Mouse (Mus musculus): ENCODE results near the gene Syt8. TPM values are rescaled to one million over a fixed set of nuclear protein-coding genes. Genes with fewer than 3 reads are reported as not detected.

Syt8 gene
- total RNA-seq, 2 experiments from 2014 or later: not detected

GRCm38 (mm10) chr7:142472936-142473335 lies 38.3 kb downstream of the Syt8 start:
- peak; percentile 21 for DNase-seq
- Histone ChIP-seq H3K4me3 (peak overlapping the region; percentile 31), H3K27ac (peak overlapping the region; percentile 81)
- intact Hi-C loops (cut with DNase I): no loop called here
- no peak for TF ChIP-seq CTCF (IDR thresholded peaks at IDR 0.05)

GRCm38 (mm10) chr7:142473476-142473875 lies 38.8 kb downstream of the Syt8 start:
- peak; percentile 14 for DNase-seq
- intact Hi-C loops (cut with DNase I): no loop called here
- no peak for TF ChIP-seq CTCF (IDR thresholded peaks at IDR 0.05)
- Histone ChIP-seq H3K27ac (peak overlapping the region; percentile 81), H3K4me3 (peak overlapping the region; percentile 31)

- no peak for TF ChIP-seq CTCF (IDR thresholded peaks at IDR 0.05)
- H3K27ac ChIP-seq: peak overlapping the region; percentile 89
- DNase-seq: peak; percentile 86
- intact Hi-C loops (cut with DNase I): no loop called here
- H3K4me3 ChIP-seq: peak overlapping the region; percentile 73
Measured at GRCm38 (mm10) chr7:142474799-142475198, 40.1 kb downstream of the Syt8 start.

- Histone ChIP-seq H3K27ac (peak overlapping the region; percentile 89), H3K4me3 (peak overlapping the region; percentile 73)
- peak; percentile 25 for DNase-seq
- no peak for TF ChIP-seq CTCF (IDR thresholded peaks at IDR 0.05)
- intact Hi-C loops (cut with DNase I): no loop called here
Measured at GRCm38 (mm10) chr7:142475641-142476040, 41.0 kb downstream of the Syt8 start.

- Histone ChIP-seq H3K27ac (peak overlapping the region; percentile 89), H3K4me3 (peak overlapping the region; percentile 73)
- DNase-seq: peak; percentile 16
- no peak for TF ChIP-seq CTCF (IDR thresholded peaks at IDR 0.05)
- intact Hi-C loops (cut with DNase I): no loop called here
Measured at GRCm38 (mm10) chr7:142476271-142476670, 41.6 kb downstream of the Syt8 start.

- peak overlapping the region; percentile 73 for H3K4me3 ChIP-seq
- intact Hi-C loops (cut with DNase I): no loop called here
- peak; percentile 76 for DNase-seq
Measured at GRCm38 (mm10) chr7:142476795-142477452, 42.3 kb downstream of the Syt8 start.

GRCm38 (mm10) chr7:142478001-142478400 lies 43.4 kb downstream of the Syt8 start:
- no peak for TF ChIP-seq CTCF (IDR thresholded peaks at IDR 0.05)
- Histone ChIP-seq H3K4me3 (peak overlapping the region; percentile 73), H3K27ac (peak overlapping the region; percentile 89)
- intact Hi-C loops (cut with DNase I): no loop called here
- DNase-seq: peak; percentile 33

More at GRCm38 (mm10) chr7:142476795-142477452, 42.3 kb downstream of the Syt8 start:
- H3K27ac ChIP-seq: peak overlapping the region; percentile 89
- no peak for TF ChIP-seq CTCF (IDR thresholded peaks at IDR 0.05)

- peak; percentile 26 for DNase-seq
- Histone ChIP-seq H3K4me3 (peak overlapping the region; percentile 73), H3K27ac (peak overlapping the region; percentile 89)
- intact Hi-C loops (cut with DNase I): no loop called here
- no peak for TF ChIP-seq CTCF (IDR thresholded peaks at IDR 0.05)
Measured at GRCm38 (mm10) chr7:142478574-142478973, 43.9 kb downstream of the Syt8 start.

GRCm38 (mm10) chr7:142479307-142479706 lies 44.7 kb downstream of the Syt8 start:
- H3K4me3 ChIP-seq: peak overlapping the region; percentile 73
- TF ChIP-seq CTCF (IDR thresholded peaks at IDR 0.05): no peak
- peak; percentile 21 for DNase-seq
- intact Hi-C loops (cut with DNase I): no loop called here
- H3K27ac ChIP-seq: peak overlapping the region; percentile 98

- intact Hi-C loops (cut with DNase I): loop anchor here (2.0 kb wide), 1 partner anchor 53 kb away; the partner anchor contains the start of gene Mrpl23
- no peak for TF ChIP-seq CTCF (IDR thresholded peaks at IDR 0.05)
- peak overlapping the region; percentile 73 for H3K4me3 ChIP-seq
- H3K27ac ChIP-seq: peak overlapping the region; percentile 98
- DNase-seq: peak; percentile 21
Measured at GRCm38 (mm10) chr7:142479886-142480285, 45.2 kb downstream of the Syt8 start.

- DNase-seq: peak; percentile 31
- no peak for TF ChIP-seq CTCF (IDR thresholded peaks at IDR 0.05)
- intact Hi-C loops (cut with DNase I): loop anchor here (2.0 kb wide), 1 partner anchor 52 kb away; the partner anchor contains the start of gene Mrpl23
- Histone ChIP-seq H3K4me3 (peak overlapping the region; percentile 73), H3K27ac (peak overlapping the region; percentile 98)
Measured at GRCm38 (mm10) chr7:142480661-142481060, 46.0 kb downstream of the Syt8 start.

- H3K27ac ChIP-seq: peak overlapping the region; percentile 98
- peak overlapping the region; percentile 73 for H3K4me3 ChIP-seq
- DNase-seq: peak; percentile 87
- TF ChIP-seq CTCF (IDR thresholded peaks at IDR 0.05): peak; percentile 81
- intact Hi-C loops (cut with DNase I): loop anchor here (2.0 kb wide), 1 partner anchor 52 kb away; the partner anchor contains the start of gene Mrpl23
Measured at GRCm38 (mm10) chr7:142481186-142481567, 46.5 kb downstream of the Syt8 start.

- Histone ChIP-seq H3K4me3 (peak overlapping the region; percentile 73), H3K27ac (peak overlapping the region; percentile 98)
- no peak for TF ChIP-seq CTCF (IDR thresholded peaks at IDR 0.05)
- DNase-seq: peak; percentile 87
- intact Hi-C loops (cut with DNase I): loop anchor here (2.0 kb wide), 1 partner anchor 51 kb away; the partner anchor contains the start of gene Mrpl23
Measured at GRCm38 (mm10) chr7:142481568-142482255, 47.1 kb downstream of the Syt8 start.
